Mouse (Mus musculus): ENCODE measurements around the gene Dhx16.

- no peak for TF ChIP-seq CTCF (IDR thresholded peaks at IDR 0.05; ENCODE audit: low read depth)
- TF ChIP-seq EP300 (optimal IDR thresholded peaks at IDR 0.05), result no peak
These were observed 39.6 kb downstream of the Dhx16 start for GRCm38 (mm10) chr17:35919060-35919715.
